Mouse (Mus musculus) MEL (cell line): Measurements from ENCODE around the gene 1700025G04Rik. TPM values are rescaled to one million over a fixed set of nuclear protein-coding genes. Genes with fewer than 3 reads are reported as not detected.

Source experiments
- DNase-seq: peaks from one replicate; pipeline ENCODE4 v3.0.0; 2011; ENCODE audit warnings: low read depth, low spot score
- H3K27ac ChIP-seq: 2 replicates; pipeline ENCODE4 v1.5.1; 2012; ENCODE audit warnings: low read depth, mild to moderate bottlenecking, control low read depth, low read length, moderate library complexity; ENCODE audit not compliant: control insufficient read depth
- H3K27me3 ChIP-seq, 2 experiments: fragments of 150-350 bp in 1 of 2; sonication (generic) in 1 of 2; 2 replicates each; pipeline ENCODE4 v1.6.1; 2012; ENCODE audit warnings: low read length in 2 of 2, mild to moderate bottlenecking in 2 of 2, improper control_type of control experiment in 1 of 2, moderate library complexity in 1 of 2; ENCODE audit not compliant: insufficient read depth in 2 of 2, control insufficient read depth in 1 of 2
- H3K36me3 ChIP-seq, 2 experiments: 2 replicates each; pipeline ENCODE4 v1.6.1; 2012 to 2014; ENCODE audit warnings: low read length in 2 of 2, improper control_type of control experiment in 1 of 2, inconsistent platforms in 1 of 2, mild to moderate bottlenecking in 1 of 2; ENCODE audit not compliant: insufficient read depth in 2 of 2, control insufficient read depth in 1 of 2
- H3K4me1 ChIP-seq, 2 experiments: fragments of 150-350 bp in 1 of 2; sonication (generic) in 1 of 2; 2 replicates each; pipeline ENCODE4 v1.6.1; 2012; ENCODE audit warnings: low read length in 2 of 2, improper control_type of control experiment in 1 of 2, mild to moderate bottlenecking in 1 of 2; ENCODE audit not compliant: insufficient read depth in 2 of 2, control insufficient read depth in 1 of 2
- H3K4me3 ChIP-seq, 2 experiments: fragments of 150-350 bp in 1 of 2; sonication (generic) in 1 of 2; 2 replicates each; pipeline ENCODE4 v1.5.1; 2012; ENCODE audit warnings: low read depth in 2 of 2, low read length in 2 of 2, mild to moderate bottlenecking in 2 of 2, moderate library complexity in 2 of 2, control low read depth in 1 of 2, improper control_type of control experiment in 1 of 2; ENCODE audit not compliant: control insufficient read depth in 1 of 2, insufficient read depth in 1 of 2
- H3K79me2 ChIP-seq: 2 replicates; pipeline ENCODE4 v1.6.1; 2012; ENCODE audit warnings: mild to moderate bottlenecking, low read length, moderate library complexity; ENCODE audit not compliant: control insufficient read depth, poor library complexity, insufficient read depth
- H3K9ac ChIP-seq: 2 replicates; pipeline ENCODE4 v1.6.1; 2012; ENCODE audit warnings: low read depth, mild to moderate bottlenecking, control low read depth, low read length, moderate library complexity; ENCODE audit not compliant: control insufficient read depth, poor library complexity, severe bottlenecking
- H3K9me3 ChIP-seq: fragments of 150-350 bp; sonication (generic); replicated peaks from 2 replicates; pipeline ENCODE4 v1.6.1; 2012; ENCODE audit warnings: mild to moderate bottlenecking, low read length, improper control_type of control experiment, moderate library complexity; ENCODE audit not compliant: insufficient read depth
- BHLHE40 ChIP-seq: IDR thresholded peaks from 2 replicates; pipeline ENCODE4 v1.6.1; 2012; ENCODE audit warnings: low read depth, mild to moderate bottlenecking, inconsistent platforms, low read length, improper control_type of control experiment, borderline replicate concordance
- CHD2 ChIP-seq: IDR thresholded peaks from 2 replicates; pipeline ENCODE4 v1.6.1; 2011; ENCODE audit warnings: low read length, improper control_type of control experiment
- E2F4 ChIP-seq: IDR thresholded peaks from 2 replicates; pipeline ENCODE4 v1.6.1; 2011; ENCODE audit warnings: low read depth, low read length, improper control_type of control experiment, borderline replicate concordance
- EP300 ChIP-seq, 2 experiments: IDR thresholded peaks; 2 replicates each; pipeline ENCODE4 v1.6.1; 2011; ENCODE audit warnings: improper control_type of control experiment in 2 of 2, low read length in 2 of 2, low read depth in 1 of 2, mild to moderate bottlenecking in 1 of 2
- ETS1 ChIP-seq: IDR thresholded peaks from 2 replicates; pipeline ENCODE4 v1.6.1; 2012; ENCODE audit warnings: low read depth, mild to moderate bottlenecking, inconsistent platforms, low read length, improper control_type of control experiment, moderate library complexity
- GABPA ChIP-seq: IDR thresholded peaks from 2 replicates; pipeline ENCODE4 v1.6.1; 2012; ENCODE audit warnings: low read depth, mild to moderate bottlenecking, inconsistent platforms, low read length, improper control_type of control experiment, moderate library complexity
- GATA1 ChIP-seq: IDR thresholded peaks from 2 replicates; pipeline ENCODE4 v1.6.1; 2011; ENCODE audit warnings: low read depth, low read length, improper control_type of control experiment
- HCFC1 ChIP-seq: IDR thresholded peaks from 2 replicates; pipeline ENCODE4 v1.6.1; 2012; ENCODE audit warnings: low read depth, mild to moderate bottlenecking, inconsistent platforms, low read length, improper control_type of control experiment, moderate library complexity
- JUND ChIP-seq: IDR thresholded peaks from 2 replicates; pipeline ENCODE4 v1.6.1; 2011; ENCODE audit warnings: low read depth, mild to moderate bottlenecking, improper control_type of control experiment, low read length
- KAT2A ChIP-seq: conservative IDR thresholded peaks from 2 replicates; pipeline ENCODE4 v1.6.1; 2012; ENCODE audit warnings: low read depth, low read length, improper control_type of control experiment, inconsistent platforms
- MAX ChIP-seq: IDR thresholded peaks from 2 replicates; pipeline ENCODE4 v1.6.1; 2011; ENCODE audit warnings: low read length, improper control_type of control experiment
- MEF2A ChIP-seq: IDR thresholded peaks from 2 replicates; pipeline ENCODE4 v1.6.1; 2014; ENCODE audit warnings: low read depth, mild to moderate bottlenecking, inconsistent platforms, low read length, improper control_type of control experiment; ENCODE audit not compliant: poor library complexity, insufficient replicate concordance, severe bottlenecking; ENCODE audit errors: extremely low read depth
- MXI1 ChIP-seq: IDR thresholded peaks from 2 replicates; pipeline ENCODE4 v1.6.1; 2011; ENCODE audit warnings: mild to moderate bottlenecking, low read depth, low read length, improper control_type of control experiment
- MYC ChIP-seq: IDR thresholded peaks from 2 replicates; pipeline ENCODE4 v1.6.1; 2011; ENCODE audit warnings: low read depth, mild to moderate bottlenecking, low read length, improper control_type of control experiment, moderate library complexity
- NELFE ChIP-seq: IDR thresholded peaks from 2 replicates; pipeline ENCODE4 v1.6.1; 2011; ENCODE audit warnings: low read depth, low read length, improper control_type of control experiment
- POLR2AphosphoS2 ChIP-seq: IDR thresholded peaks from 2 replicates; pipeline ENCODE4 v1.6.1; 2011; ENCODE audit warnings: low read length, improper control_type of control experiment
- POLR2AphosphoS5 ChIP-seq: IDR thresholded peaks from 2 replicates; pipeline ENCODE4 v1.6.1; 2012; ENCODE audit warnings: low read depth, borderline replicate concordance, mild to moderate bottlenecking, inconsistent platforms, low read length, moderate library complexity, mixed read lengths
- RAD21 ChIP-seq: IDR thresholded peaks from 2 replicates; pipeline ENCODE4 v1.6.1; 2011; ENCODE audit warnings: mild to moderate bottlenecking, low read depth, low read length, improper control_type of control experiment
- RCOR1 ChIP-seq: IDR thresholded peaks from 2 replicates; pipeline ENCODE4 v1.6.1; 2012; ENCODE audit warnings: low read depth, mild to moderate bottlenecking, inconsistent platforms, low read length, improper control_type of control experiment
- SIN3A ChIP-seq: IDR thresholded peaks from 2 replicates; pipeline ENCODE4 v1.6.1; 2012; ENCODE audit warnings: low read length, improper control_type of control experiment, inconsistent platforms
- SMC3 ChIP-seq: IDR thresholded peaks from 2 replicates; pipeline ENCODE4 v1.6.1; 2011; ENCODE audit warnings: low read depth, low read length, improper control_type of control experiment
- TAL1 ChIP-seq: IDR thresholded peaks from 2 replicates; pipeline ENCODE4 v1.6.1; 2012; ENCODE audit warnings: mild to moderate bottlenecking, inconsistent platforms, low read length, moderate library complexity, mixed read lengths
- TBP ChIP-seq: IDR thresholded peaks from 2 replicates; pipeline ENCODE4 v1.8.0; 2011; ENCODE audit warnings: low read depth, low read length, improper control_type of control experiment
- TCF12 ChIP-seq: IDR thresholded peaks from 2 replicates; pipeline ENCODE4 v1.6.1; 2014; ENCODE audit warnings: low read depth, mild to moderate bottlenecking, inconsistent platforms, low read length, improper control_type of control experiment, moderate library complexity
- UBTF ChIP-seq: IDR thresholded peaks from 2 replicates; pipeline ENCODE4 v1.6.1; 2012; ENCODE audit warnings: low read depth, mild to moderate bottlenecking, inconsistent platforms, low read length, improper control_type of control experiment, moderate library complexity, borderline replicate concordance; ENCODE audit not compliant: insufficient read depth
- ZC3H11A ChIP-seq: IDR thresholded peaks from 2 replicates; pipeline ENCODE4 v1.6.1; 2012; ENCODE audit warnings: low read depth, mild to moderate bottlenecking, inconsistent platforms, low read length, improper control_type of control experiment
- ZKSCAN1 ChIP-seq: IDR thresholded peaks from 2 replicates; pipeline ENCODE4 v1.6.1; 2012; ENCODE audit warnings: low read depth, mild to moderate bottlenecking, inconsistent platforms, low read length, improper control_type of control experiment, moderate library complexity
- ZMIZ1 ChIP-seq: IDR thresholded peaks from 2 replicates; pipeline ENCODE4 v1.6.1; 2012; ENCODE audit warnings: low read depth, mild to moderate bottlenecking, inconsistent platforms, low read length, improper control_type of control experiment, moderate library complexity
- polyA plus RNA-seq, 2 experiments: library from polyadenylated mRNA; stranded (reverse) in 1 of 2; unstranded in 1 of 2; fragments of >175 nt in 1 of 2; fragments of >200 nt in 1 of 2; gene quantifications; 2 replicates each; pipeline versions ENCODE4 v1.2.1 to v1.2.4; 2012; ENCODE audit warnings: low replicate concordance in 2 of 2, low read depth in 1 of 2; ENCODE audit not compliant: insufficient read length in 2 of 2, insufficient read depth in 1 of 2, missing spikeins in 1 of 2
- total RNA-seq: library from RNA; depleted of rRNA; stranded (reverse); fragments of 300-350 nt; gene quantifications from 2 replicates; pipeline ENCODE4 v1.2.3, GENCODE M21; 2012

The 1700025G04Rik gene
- total and polyA plus RNA-seq, 3 experiments = 0.04 to 0.91 TPM; not detected in 1

DNA sequence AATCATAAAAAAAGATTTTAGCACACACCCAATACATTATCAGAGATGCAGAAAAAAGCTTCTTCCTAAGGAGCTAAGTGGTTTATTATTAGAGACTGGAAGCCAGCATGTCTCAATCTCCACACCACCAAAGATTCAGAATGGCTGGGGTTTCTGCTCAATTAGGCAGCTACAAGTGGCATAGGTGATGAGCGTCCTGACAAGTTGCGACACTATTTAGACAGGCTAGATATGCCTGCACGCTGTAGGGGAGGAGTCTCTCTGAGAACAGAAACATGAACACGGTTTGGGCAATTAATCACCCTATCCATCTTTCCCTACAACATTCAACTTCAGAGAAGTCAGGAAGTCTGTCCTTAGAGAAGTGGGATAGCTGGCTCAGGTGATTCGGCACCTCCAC, 134.1 kb downstream of the 1700025G04Rik start:
- Histone ChIP-seq H3K36me3 (peaks cover 0 to 15% of the 10 kb centered on the region in 2 experiments; a peak in 2 of 4 replicates), H3K4me3 (no peak overlapping the region), H3K27me3 (peaks cover 0 to 2% of the 10 kb centered on the region in 2 experiments; a peak in 1 of 4 replicates), H3K79me2 (no peaks in the 10 kb centered on the region), H3K4me1 (peaks cover 22 to 30% of the 10 kb centered on the region in 2 experiments), H3K9me3 (no peaks in the 10 kb centered on the region), H3K27ac (no peak overlapping the region), H3K9ac (no peak overlapping the region)
- TF ChIP-seq JUND = no peak
- no peak for TF ChIP-seq NELFE
- TF ChIP-seq POLR2AphosphoS2 = no peak
- TF ChIP-seq SMC3 = no peak
- TF ChIP-seq CHD2 = no peak
- TF ChIP-seq E2F4 = no peak
- TF ChIP-seq MAX = no peak
- DNase-seq = no peak

DNA sequence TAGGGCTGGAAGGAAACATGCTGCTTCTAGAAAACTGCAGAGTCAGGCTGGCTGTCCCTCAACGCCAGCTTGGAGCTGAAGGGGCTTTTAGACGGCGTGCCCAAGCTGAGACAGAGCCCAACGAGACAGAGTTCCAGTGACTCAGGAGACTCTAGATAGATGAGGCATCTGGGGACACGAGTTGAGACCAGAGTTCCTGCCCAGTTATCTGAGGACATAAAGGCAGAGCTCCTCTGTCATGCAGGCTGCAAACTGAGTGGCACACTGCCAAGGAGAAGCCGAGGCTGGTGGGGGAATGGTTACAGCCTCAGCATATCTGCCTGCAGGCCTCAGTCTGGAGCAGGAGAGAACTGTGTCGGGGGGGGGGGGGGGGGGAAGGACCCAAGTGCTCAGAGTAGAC, 136.4 kb downstream of the 1700025G04Rik start:
- DNase-seq = peak; percentile 95
- H3K4me3 ChIP-seq = peak overlapping the region; percentile 27 to 47
- H3K9me3 ChIP-seq = no peaks in the 10 kb centered on the region
- H3K4me1 ChIP-seq = peaks cover 22 to 30% of the 10 kb centered on the region in 2 experiments
- peaks cover 0 to 15% of the 10 kb centered on the region in 2 experiments; a peak in 2 of 4 replicates for H3K36me3 ChIP-seq
- H3K79me2 ChIP-seq = no peaks in the 10 kb centered on the region
- TF ChIP-seq ZC3H11A (no peak), SIN3A (peak; percentile 63; the same call in 1 of the 2 replicates), TBP (peak; percentile 48; the same call in 1 of the 2 replicates), MEF2A (no peak), RAD21 (no peak), TAL1 (peak; percentile 53), RCOR1 (peak; percentile 59), POLR2AphosphoS2 (no peak), EP300 (IDR thresholded peaks at IDR 0.05; ENCODE audit: low read depth in 1 of 2, low read length in 2 of 2) (peak; percentile 64 to 83; a peak in 3 of 4 replicates), GABPA (no peak), MYC (peak; percentile 75; the same call in 1 of the 2 replicates), ZKSCAN1 (no peak), UBTF (0 out of 2 replicates have a peak, but pooled peaks have one; percentile 53), HCFC1 (peak; percentile 22; the same call in 1 of the 2 replicates), TCF12 (peak; percentile 79), MXI1 (peak; percentile 62; the same call in 1 of the 2 replicates), BHLHE40 (0 out of 2 replicates have a peak, but pooled peaks have one; percentile 10), SMC3 (no peak), KAT2A (no peak), ZMIZ1 (no peak), POLR2AphosphoS5 (no peak), ETS1 (peak; percentile 83), GATA1 (peak; percentile 30; the same call in 1 of the 2 replicates)
- peak overlapping the region; percentile 63 for H3K27ac ChIP-seq
- H3K9ac ChIP-seq = peak overlapping the region; percentile 36
- H3K27me3 ChIP-seq = no peaks in the 10 kb centered on the region
